Mouse (Mus musculus) heart, embryonic 12.5 days (tissue): ENCODE results near the gene Atg7. TPM values are rescaled to one million over a fixed set of nuclear protein-coding genes. Genes with fewer than 3 reads are reported as not detected.

Source experiments
- ATAC-seq: fragments of 200-750 bp; cut with Nextera tagmentation; 2 replicates; pipeline ENCODE4 v1.8.0; 2017; ENCODE audit warnings: moderate TSS enrichment, moderate library complexity; ENCODE audit not compliant: insufficient number of reproducible peaks, low FRiP score
- H3K27ac ChIP-seq: fragments of 300-500 bp; sonication (generic); 2 replicates; pipeline ENCODE4 v1.5.1; 2016; ENCODE audit warnings: mild to moderate bottlenecking, moderate library complexity; ENCODE audit not compliant: poor library complexity, severe bottlenecking
- H3K27me3 ChIP-seq: fragments of 300-500 bp; sonication (generic); replicated peaks from 2 replicates; pipeline ENCODE4 v1.6.1; 2016; ENCODE audit warnings: mild to moderate bottlenecking, moderate library complexity
- H3K36me3 ChIP-seq: fragments of 300-500 bp; sonication (generic); 2 replicates; pipeline ENCODE4 v1.6.1; 2016; ENCODE audit warnings: mild to moderate bottlenecking, moderate library complexity
- H3K4me1 ChIP-seq: fragments of 300-500 bp; sonication (generic); replicated peaks from 2 replicates; pipeline ENCODE4 v1.6.1; 2016; ENCODE audit warnings: mild to moderate bottlenecking
- H3K4me2 ChIP-seq: fragments of 300-500 bp; sonication (generic); 2 replicates; pipeline ENCODE4 v1.6.1; 2016; ENCODE audit warnings: mild to moderate bottlenecking, moderate library complexity
- H3K4me3 ChIP-seq: fragments of 300-500 bp; sonication (generic); 2 replicates; pipeline ENCODE4 v1.5.1; 2016; ENCODE audit warnings: mild to moderate bottlenecking
- H3K9ac ChIP-seq: fragments of 300-500 bp; sonication (generic); 2 replicates; pipeline ENCODE4 v1.6.1; 2016; ENCODE audit warnings: mild to moderate bottlenecking, moderate library complexity
- H3K9me3 ChIP-seq: fragments of 300-500 bp; sonication (generic); replicated peaks from 2 replicates; pipeline ENCODE4 v1.6.1; 2016; ENCODE audit warnings: mild to moderate bottlenecking, moderate library complexity
- WGBS: fragments of 180-500 bp; shearing (Covaris S2); methylation state at CpG from one replicate; pipeline ENCODE4 v1.1.7; 2016; 5-methylcytosine and 5-hydroxymethylcytosine counted together
- polyA plus RNA-seq: library from polyadenylated mRNA; unstranded; fragments of >200 nt; fragmentation: Nextera tagmentation; extraction: Ambion mirVana; gene quantifications from 2 replicates; pipeline ENCODE4 v1.2.1, GENCODE M21; 2016

Atg7 gene
- polyA plus RNA-seq, 1 experiment from 2014 or later, result 18.4 TPM

GRCm38 (mm10) chr6:114735054-114735453, 92.2 kb downstream of the Atg7 start:
- peaks cover 16% of the 10 kb centered on the region; the same call in 1 of the 2 replicates for H3K4me1 ChIP-seq
- no peak for ATAC-seq
- no peaks in the 10 kb centered on the region for H3K9me3 ChIP-seq
- 81% methylated on average over 3 of the region's 3 CpGs for WGBS
- H3K9ac ChIP-seq, result no peak overlapping the region
- H3K4me2 ChIP-seq, result no peak overlapping the region
- H3K36me3 ChIP-seq, result no peaks in the 10 kb centered on the region
- 0 out of 2 replicates have a peak, but pooled peaks cover 8% of the 10 kb centered on the region for H3K27me3 ChIP-seq
- no peak overlapping the region for H3K4me3 ChIP-seq
- no peak overlapping the region for H3K27ac ChIP-seq

- ATAC-seq, result no peak
- H3K27ac ChIP-seq, result no peak overlapping the region
- no peak overlapping the region for H3K4me2 ChIP-seq
- H3K9me3 ChIP-seq, result no peaks in the 10 kb centered on the region
- H3K36me3 ChIP-seq, result no peaks in the 10 kb centered on the region
- H3K4me1 ChIP-seq, result 0 out of 2 replicates have a peak, but pooled peaks cover 8% of the 10 kb centered on the region
- WGBS, result 90% methylated on average over 9 of the region's 9 CpGs
- H3K27me3 ChIP-seq, result 0 out of 2 replicates have a peak, but pooled peaks cover 13% of the 10 kb centered on the region
- H3K9ac ChIP-seq, result no peak overlapping the region
- H3K4me3 ChIP-seq, result no peak overlapping the region
Measured at GRCm38 (mm10) chr6:114736355-114736754, 93.5 kb downstream of the Atg7 start.

DNA sequence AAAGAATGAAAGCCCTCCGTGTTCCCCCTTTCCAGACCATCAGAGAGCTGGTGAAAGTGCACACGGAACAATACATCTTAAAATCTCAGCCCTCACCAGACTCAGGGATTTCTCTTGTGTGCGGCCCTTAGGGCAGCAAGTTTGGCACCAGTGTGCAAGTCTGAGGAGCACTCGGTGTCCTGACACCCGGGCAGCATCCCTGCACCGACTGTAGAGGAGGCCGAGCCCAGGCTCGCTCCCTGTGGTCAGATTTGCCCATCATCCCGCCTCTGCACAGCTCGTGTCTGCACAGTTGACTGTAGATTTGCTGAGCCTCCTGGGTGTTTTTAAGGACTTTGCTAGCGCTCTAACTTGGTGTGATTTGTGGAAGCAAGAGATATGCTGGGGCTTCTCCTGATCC, 94.3 kb downstream of the Atg7 start:
- H3K4me1 ChIP-seq, result 0 out of 2 replicates have a peak, but pooled peaks cover 8% of the 10 kb centered on the region
- H3K4me3 ChIP-seq, result no peak overlapping the region
- no peak for ATAC-seq
- 79% methylated on average over 11 of the region's 11 CpGs for WGBS
- 0 out of 2 replicates have a peak, but pooled peaks cover 13% of the 10 kb centered on the region for H3K27me3 ChIP-seq
- H3K4me2 ChIP-seq, result no peak overlapping the region
- no peak overlapping the region for H3K9ac ChIP-seq
- H3K9me3 ChIP-seq, result no peaks in the 10 kb centered on the region
- no peaks in the 10 kb centered on the region for H3K36me3 ChIP-seq
- no peak overlapping the region for H3K27ac ChIP-seq

DNA sequence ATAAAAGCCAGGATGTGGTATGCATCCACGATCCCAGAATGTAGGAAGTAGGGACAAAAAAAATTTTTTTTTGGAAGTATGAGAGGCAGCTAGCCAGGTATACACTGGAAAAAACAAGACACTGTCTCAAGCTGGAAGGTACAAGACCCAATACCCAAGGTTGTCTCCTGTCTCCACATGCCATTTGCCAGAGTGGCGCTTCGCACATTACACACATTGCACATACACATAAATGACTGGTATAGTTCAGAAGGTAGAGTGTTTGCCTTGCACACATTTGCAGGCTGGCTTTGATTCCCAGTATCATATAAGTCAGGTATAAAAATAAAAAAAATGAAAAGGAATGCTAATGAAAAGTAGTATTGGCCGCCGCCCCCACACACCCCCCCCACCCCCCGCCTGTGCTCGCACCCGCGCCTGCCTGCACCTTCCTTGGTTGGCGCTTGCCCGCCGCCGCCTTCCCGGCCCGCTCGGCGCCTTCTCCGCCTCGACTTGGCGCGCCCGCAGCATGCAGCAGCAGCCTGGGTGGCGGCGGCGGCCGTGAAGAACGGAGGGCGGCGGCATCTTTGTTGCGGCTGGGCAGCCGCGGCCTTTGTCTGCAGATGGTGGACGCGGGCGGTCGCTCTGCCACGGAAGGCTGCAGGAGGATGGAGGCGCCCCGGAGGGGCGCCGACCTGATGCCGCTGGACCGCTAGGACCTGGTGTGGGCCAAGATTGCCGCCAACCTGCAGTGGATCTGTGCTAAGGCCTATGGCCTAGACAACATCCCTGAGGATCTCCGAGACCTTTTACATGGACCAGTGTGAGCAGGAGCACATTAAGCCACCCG, 95.2 kb downstream of the Atg7 start:
- 0 out of 2 replicates have a peak, but pooled peaks cover 8% of the 10 kb centered on the region for H3K4me1 ChIP-seq
- H3K36me3 ChIP-seq, result no peaks in the 10 kb centered on the region
- H3K4me2 ChIP-seq, result peak overlapping the region; percentile 89
- no peaks in the 10 kb centered on the region for H3K9me3 ChIP-seq
- peak overlapping the region; percentile 73 for H3K9ac ChIP-seq
- ATAC-seq, result no peak
- no peak overlapping the region for H3K27ac ChIP-seq
- 0 out of 2 replicates have a peak, but pooled peaks cover 13% of the 10 kb centered on the region for H3K27me3 ChIP-seq
- WGBS, result 14% methylated on average over 46 of the region's 46 CpGs
- H3K4me3 ChIP-seq, result peak overlapping the region; percentile 50

DNA sequence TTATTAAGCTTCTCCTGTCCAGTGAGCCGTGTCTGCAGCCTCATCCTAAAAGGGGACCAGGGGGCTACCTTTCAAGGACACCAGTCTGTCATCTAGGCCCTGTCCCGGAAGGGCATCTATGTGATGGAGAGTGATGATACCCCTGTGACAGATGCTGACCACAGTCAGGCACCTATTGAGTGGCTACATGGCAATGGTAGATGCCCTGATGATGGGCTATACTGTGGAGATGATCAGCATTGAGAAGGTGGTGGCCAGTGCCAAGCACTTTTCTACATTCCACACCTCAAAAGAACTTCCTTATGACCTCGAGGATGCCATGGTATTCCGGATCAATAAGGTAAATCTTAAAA, 95.8 kb downstream of the Atg7 start:
- H3K9me3 ChIP-seq, result no peaks in the 10 kb centered on the region
- WGBS, result 84% methylated on average over 4 of the region's 4 CpGs
- no peaks in the 10 kb centered on the region for H3K36me3 ChIP-seq
- H3K4me3 ChIP-seq, result peak overlapping the region; percentile 50; the same call in 1 of the 2 replicates
- H3K9ac ChIP-seq, result peak overlapping the region; percentile 73; the same call in 1 of the 2 replicates
- H3K4me2 ChIP-seq, result peak overlapping the region; percentile 89
- ATAC-seq, result no peak
- 0 out of 2 replicates have a peak, but pooled peaks cover 5% of the 10 kb centered on the region for H3K4me1 ChIP-seq
- H3K27me3 ChIP-seq, result 0 out of 2 replicates have a peak, but pooled peaks cover 13% of the 10 kb centered on the region
- no peak overlapping the region for H3K27ac ChIP-seq

GRCm38 (mm10) chr6:114742209-114743003, 99.5 kb downstream of the Atg7 start:
- Histone ChIP-seq H3K27ac (no peak overlapping the region), H3K4me1 (0 out of 2 replicates have a peak, but pooled peaks cover 3% of the 10 kb centered on the region), H3K9me3 (no peaks in the 10 kb centered on the region), H3K4me2 (no peak overlapping the region), H3K27me3 (0 out of 2 replicates have a peak, but pooled peaks cover 6% of the 10 kb centered on the region), H3K4me3 (no peak overlapping the region), H3K36me3 (no peaks in the 10 kb centered on the region), H3K9ac (no peak overlapping the region)
- no peak for ATAC-seq
- WGBS, result 83% methylated on average over 12 of the region's 12 CpGs

GRCm38 (mm10) chr6:114743126-114743525, 100.2 kb downstream of the Atg7 start:
- no peak overlapping the region for H3K4me3 ChIP-seq
- H3K36me3 ChIP-seq, result no peaks in the 10 kb centered on the region
- no peak overlapping the region for H3K27ac ChIP-seq
- no peaks in the 10 kb centered on the region for H3K9me3 ChIP-seq
- no peak for ATAC-seq
- 0 out of 2 replicates have a peak, but pooled peaks cover 3% of the 10 kb centered on the region for H3K4me1 ChIP-seq
- H3K4me2 ChIP-seq, result no peak overlapping the region
- WGBS, result 83% methylated on average over 8 of the region's 8 CpGs
- no peak overlapping the region for H3K9ac ChIP-seq
- H3K27me3 ChIP-seq, result 0 out of 2 replicates have a peak, but pooled peaks cover 6% of the 10 kb centered on the region

DNA sequence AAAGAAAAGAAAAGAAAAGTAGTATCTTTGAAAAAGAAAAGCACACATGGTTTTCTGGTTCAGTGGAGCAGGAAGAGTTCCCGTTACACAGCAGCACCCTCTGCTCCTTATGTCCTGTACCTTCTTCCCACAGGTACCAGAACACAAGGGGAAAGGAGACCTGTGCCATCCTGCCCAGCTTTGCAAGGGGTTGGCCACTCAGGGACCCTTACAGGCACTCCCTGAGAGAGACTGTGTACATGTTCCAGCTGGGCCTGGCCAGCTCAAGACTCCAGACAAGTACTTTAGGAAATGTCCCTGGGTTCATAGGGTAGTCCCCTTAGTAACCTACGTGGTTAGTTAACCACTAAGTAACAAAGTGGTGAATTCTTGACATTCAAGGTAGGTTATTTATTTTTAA, 100.9 kb downstream of the Atg7 start:
- no peak overlapping the region for H3K4me2 ChIP-seq
- H3K27me3 ChIP-seq, result 0 out of 2 replicates have a peak, but pooled peaks cover 6% of the 10 kb centered on the region

GRCm38 (mm10) chr6:114746439-114746974, 103.6 kb downstream of the Atg7 start:
- Histone ChIP-seq H3K27me3 (no peaks in the 10 kb centered on the region), H3K9ac (no peak overlapping the region), H3K4me3 (no peak overlapping the region), H3K27ac (no peak overlapping the region), H3K9me3 (no peaks in the 10 kb centered on the region), H3K4me1 (peaks cover 6% of the 10 kb centered on the region), H3K36me3 (no peaks in the 10 kb centered on the region), H3K4me2 (no peak overlapping the region)
- ATAC-seq, result no peak
- 79% methylated on average over 7 of the region's 7 CpGs for WGBS

More for the DNA sequence above, 100.9 kb downstream of the Atg7 start:
- Histone ChIP-seq H3K4me1 (no peaks in the 10 kb centered on the region), H3K4me3 (no peak overlapping the region), H3K36me3 (no peaks in the 10 kb centered on the region), H3K9ac (no peak overlapping the region), H3K27ac (no peak overlapping the region), H3K9me3 (no peaks in the 10 kb centered on the region)
- 87% methylated on average over 2 of the region's 2 CpGs for WGBS
- ATAC-seq, result no peak

DNA sequence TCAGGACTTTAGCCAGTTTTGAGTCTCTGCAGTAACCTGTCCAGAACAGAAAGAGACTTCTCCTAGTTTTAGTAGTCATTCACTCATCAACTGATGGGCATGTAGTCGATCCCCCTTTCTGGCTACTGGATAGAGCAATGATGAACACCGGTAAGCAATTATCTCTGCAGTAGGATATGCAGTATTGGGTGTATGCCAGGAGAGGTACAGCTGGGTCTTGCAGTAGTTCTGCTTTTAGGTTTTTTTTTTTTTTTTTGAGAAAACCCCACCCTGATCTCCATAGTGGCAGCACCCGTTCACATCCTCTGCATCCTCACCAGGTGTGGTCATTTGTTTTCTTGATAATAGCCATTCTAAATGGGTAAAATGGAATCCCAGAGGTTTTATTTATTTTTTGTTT, 105.5 kb downstream of the Atg7 start:
- H3K4me3 ChIP-seq, result no peak overlapping the region
- peaks cover 6% of the 10 kb centered on the region for H3K4me1 ChIP-seq
- no peak overlapping the region for H3K4me2 ChIP-seq
- 79% methylated on average over 3 of the region's 3 CpGs for WGBS
- H3K27ac ChIP-seq, result no peak overlapping the region
- H3K9me3 ChIP-seq, result no peaks in the 10 kb centered on the region
- H3K27me3 ChIP-seq, result no peaks in the 10 kb centered on the region
- no peaks in the 10 kb centered on the region for H3K36me3 ChIP-seq
- H3K9ac ChIP-seq, result no peak overlapping the region
- ATAC-seq, result no peak

DNA sequence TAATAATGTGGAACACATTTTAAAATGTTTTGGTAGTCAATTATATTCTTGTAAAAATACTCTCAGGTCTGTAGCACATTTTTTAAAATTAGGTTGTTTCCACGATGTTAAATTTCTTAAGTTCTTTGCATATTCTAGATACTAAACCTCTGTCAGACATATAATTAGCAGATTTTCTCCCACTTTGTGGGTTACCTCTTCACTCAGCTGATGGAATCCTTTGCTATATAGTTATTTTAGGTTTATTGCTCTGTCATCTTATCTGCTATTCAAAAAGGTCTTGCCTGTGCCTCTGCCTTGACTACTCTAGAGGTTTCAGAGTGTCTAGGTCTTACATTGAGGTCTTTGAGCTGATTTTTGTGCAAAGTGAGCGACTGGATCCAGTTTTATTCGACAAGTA, 106.0 kb downstream of the Atg7 start:
- no peak for ATAC-seq
- Histone ChIP-seq H3K9ac (no peak overlapping the region), H3K4me1 (peaks cover 6% of the 10 kb centered on the region), H3K9me3 (no peaks in the 10 kb centered on the region), H3K4me3 (no peak overlapping the region), H3K36me3 (no peaks in the 10 kb centered on the region), H3K27me3 (no peaks in the 10 kb centered on the region), H3K4me2 (no peak overlapping the region), H3K27ac (no peak overlapping the region)
- WGBS, result 87% methylated on average over 3 of the region's 3 CpGs
